Mouse (Mus musculus): ENCODE data around the gene Hist1h2an.

- peak; percentile 98 for TF ChIP-seq POLR2AphosphoS2 (IDR thresholded peaks at IDR 0.05; ENCODE audit: insufficient read length, low read depth)
- TF ChIP-seq POLR2A (IDR thresholded peaks at IDR 0.05; ENCODE audit: insufficient read length, low read depth), result peak; percentile 93
- no peak for TF ChIP-seq TCF12 (IDR thresholded peaks at IDR 0.05; ENCODE audit: insufficient read depth, poor library complexity, severe bottlenecking)
- TF ChIP-seq MAX (IDR thresholded peaks at IDR 0.05; ENCODE audit: low read depth), result no peak
- TF ChIP-seq USF1 (IDR thresholded peaks at IDR 0.05; ENCODE audit: low read depth), result no peak
- no peak for TF ChIP-seq TCF3 (IDR thresholded peaks at IDR 0.05; ENCODE audit: insufficient read length, low read depth)
- TF ChIP-seq CEBPB (IDR thresholded peaks at IDR 0.05; ENCODE audit: insufficient read depth, poor library complexity, severe bottlenecking), result no peak
- TF ChIP-seq REST (IDR thresholded peaks at IDR 0.05; ENCODE audit: insufficient read depth, insufficient read length), result no peak
- TF ChIP-seq SRF (IDR thresholded peaks at IDR 0.05; ENCODE audit: control insufficient read depth, insufficient read length, low read depth), result no peak
- TF ChIP-seq E2F4 (IDR thresholded peaks at IDR 0.05; ENCODE audit: insufficient read depth), result peak; percentile 92
- TF ChIP-seq MYOD1 (IDR thresholded peaks at IDR 0.05; ENCODE audit: control insufficient read depth in 1 of 3, insufficient read length in 2 of 3, low read depth in 2 of 3), result no peak
- no peak for TF ChIP-seq MYOG (IDR thresholded peaks at IDR 0.05; ENCODE audit: control insufficient read depth in 1 of 3, insufficient read depth in 1 of 3, insufficient read length in 2 of 3, low read depth in 2 of 3)
Measured at GRCm38 (mm10) chr13:21778814-21779766, 7.9 kb downstream of the Hist1h2an start.

Measured in myocyte (in vitro differentiated cells).